Mouse (Mus musculus): ENCODE data around the gene Hspa8. TPM values are rescaled to one million over a fixed set of nuclear protein-coding genes. Genes with fewer than 3 reads are reported as not detected.

Hspa8 gene
- total RNA-seq, 2 experiments from 2014 or later, result 2,114 to 2,470 TPM

- no peak for DNase-seq (ENCODE audit: extremely low spot score in 1 of 2, low spot score in 1 of 2)
Observed at GRCm38 (mm10) chr9:40807289-40807920, 6.6 kb downstream of the Hspa8 start.

- DNase-seq (ENCODE audit: extremely low spot score in 1 of 2, low spot score in 1 of 2), result no peak
Observed at GRCm38 (mm10) chr9:40808061-40808906, 7.5 kb downstream of the Hspa8 start.

GRCm38 (mm10) chr9:40808907-40809280 is 8.1 kb downstream of the Hspa8 start:
- no peak for DNase-seq (ENCODE audit: extremely low spot score in 1 of 2, low spot score in 1 of 2)

GRCm38 (mm10) chr9:40811860-40812259 is 11.1 kb downstream of the Hspa8 start:
- peak in 1 of 2 experiments; percentile 46 for DNase-seq (ENCODE audit: extremely low spot score in 1 of 2, low spot score in 1 of 2)

GRCm38 (mm10) chr9:40814060-40814459 is 13.3 kb downstream of the Hspa8 start:
- DNase-seq (ENCODE audit: extremely low spot score in 1 of 2, low spot score in 1 of 2), result no peak

- no peak for DNase-seq (ENCODE audit: extremely low spot score in 1 of 2, low spot score in 1 of 2)
Observed at GRCm38 (mm10) chr9:40817325-40818028, 16.7 kb downstream of the Hspa8 start.

- DNase-seq (ENCODE audit: extremely low spot score in 1 of 2, low spot score in 1 of 2), result no peak
Observed at GRCm38 (mm10) chr9:40825601-40826000, 24.8 kb downstream of the Hspa8 start.

GRCm38 (mm10) chr9:40827366-40827765 is 26.6 kb downstream of the Hspa8 start:
- DNase-seq (ENCODE audit: extremely low spot score in 1 of 2, low spot score in 1 of 2), result no peak

GRCm38 (mm10) chr9:40834569-40834968 is 33.8 kb downstream of the Hspa8 start:
- peak; percentile 78 to 97 for DNase-seq (ENCODE audit: extremely low spot score in 1 of 2, low spot score in 1 of 2)

- no peak for DNase-seq (ENCODE audit: extremely low spot score in 1 of 2, low spot score in 1 of 2)
Observed at GRCm38 (mm10) chr9:40836681-40837080, 35.9 kb downstream of the Hspa8 start.

GRCm38 (mm10) chr9:40839662-40840061 is 38.9 kb downstream of the Hspa8 start:
- no peak for DNase-seq (ENCODE audit: extremely low spot score in 1 of 2, low spot score in 1 of 2)

- DNase-seq (ENCODE audit: extremely low spot score in 1 of 2, low spot score in 1 of 2), result no peak
Observed at GRCm38 (mm10) chr9:40851515-40851914, 50.7 kb downstream of the Hspa8 start.

- DNase-seq (ENCODE audit: extremely low spot score in 1 of 2, low spot score in 1 of 2), result no peak
Observed at GRCm38 (mm10) chr9:40858461-40859160, 57.8 kb downstream of the Hspa8 start.

- DNase-seq (ENCODE audit: extremely low spot score in 1 of 2, low spot score in 1 of 2), result no peak
Observed at GRCm38 (mm10) chr9:40859196-40859595, 58.4 kb downstream of the Hspa8 start.

Other genes with a start within 250 kb of the Hspa8 start
- gene Gm21915, start 130.4 kb upstream of the Hspa8 start, total RNA-seq (2021), result not detected
- 10 to 100 TPM; 27.2 to 30.0 TPM for gene Clmp, start 115.0 kb upstream of the Hspa8 start, total RNA-seq (2021)
- gene Bsx, start 73.1 kb downstream of the Hspa8 start, total RNA-seq (2021), result under 1 TPM in 1 of 2 experiments, not detected in 1; 0.12 TPM
- under 1 TPM; 0.25 to 0.89 TPM for gene Jhy, start 163.1 kb downstream of the Hspa8 start, total RNA-seq (2021)
- gene Crtam, start 203.6 kb downstream of the Hspa8 start, total RNA-seq (2021), result under 1 TPM in 1 of 2 experiments, not detected in 1; 0.19 TPM

All from layer of hippocampus, postnatal 25 days (tissue).